Mouse (Mus musculus): ENCODE measurements around the gene Stxbp1.
"Not testable (repeated sequence)": the region's sequence is repeated elsewhere in the genome, so short reads cannot be mapped to it uniquely, and the experiment has no call there.

Gene Stxbp1

DNA sequence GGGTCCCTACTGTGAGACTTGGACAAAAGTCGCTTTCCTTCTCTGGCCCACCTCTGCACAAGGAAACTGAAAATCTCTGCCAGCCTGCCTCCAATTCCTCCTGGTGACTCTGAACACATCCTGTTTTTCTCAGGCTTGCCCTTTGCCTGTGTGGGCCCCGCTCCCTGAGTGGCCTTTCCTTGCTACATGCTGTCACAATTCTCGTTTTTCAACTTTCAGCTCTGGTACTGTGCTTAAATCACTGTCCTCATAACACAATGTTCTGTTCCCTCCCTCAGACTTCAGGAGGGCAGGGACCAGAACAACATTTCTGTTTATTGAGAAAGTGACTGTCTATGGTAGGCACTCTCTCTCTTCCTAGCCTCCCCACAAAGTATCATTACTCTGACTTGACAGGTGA, 27.0 kb upstream of the Stxbp1 start:
- DNase-seq (ENCODE audit: low spot score in 2 of 2): no peak

DNA sequence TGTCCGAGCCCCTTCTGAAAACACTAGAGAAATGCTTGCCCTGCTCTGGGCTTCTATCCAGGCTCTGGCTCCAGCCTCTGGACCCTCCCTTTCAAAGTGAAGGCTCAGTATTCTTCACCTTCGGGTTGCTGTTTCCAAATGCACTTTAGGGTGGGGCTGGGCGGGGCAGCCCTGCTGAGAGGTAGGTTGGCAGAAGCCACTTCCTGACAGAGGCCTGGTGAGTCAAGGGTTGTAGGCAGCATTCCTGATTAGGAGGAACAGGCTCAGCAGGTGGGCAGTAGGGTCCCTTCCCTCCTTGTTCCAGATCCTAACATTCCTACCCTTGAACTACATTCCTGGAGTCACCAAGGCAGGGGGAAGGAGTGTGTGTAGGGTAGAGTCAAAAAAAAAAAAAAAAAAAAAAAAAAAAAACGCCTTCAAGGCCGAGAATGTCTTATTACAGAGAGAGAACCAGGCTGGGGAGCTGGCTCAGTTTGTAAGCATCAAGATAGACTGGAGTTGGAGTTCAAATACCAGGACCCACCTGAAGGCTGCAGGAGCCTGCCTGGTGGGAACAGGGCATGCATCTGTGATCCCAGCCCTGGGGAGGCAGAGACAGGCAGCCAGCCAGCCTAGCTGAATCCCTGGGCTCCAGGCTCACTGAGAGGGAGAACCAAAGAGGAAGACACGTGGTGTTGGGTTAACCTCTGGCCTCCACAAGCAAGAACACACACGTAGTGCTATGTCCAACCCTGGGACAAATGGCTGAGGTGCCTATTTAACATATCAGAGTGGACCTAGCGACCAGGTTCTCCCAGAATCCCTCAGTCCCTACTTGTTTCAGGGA, 23.4 kb upstream of the Stxbp1 start:
- DNase-seq (ENCODE audit: low spot score in 2 of 2): no peak

DNA sequence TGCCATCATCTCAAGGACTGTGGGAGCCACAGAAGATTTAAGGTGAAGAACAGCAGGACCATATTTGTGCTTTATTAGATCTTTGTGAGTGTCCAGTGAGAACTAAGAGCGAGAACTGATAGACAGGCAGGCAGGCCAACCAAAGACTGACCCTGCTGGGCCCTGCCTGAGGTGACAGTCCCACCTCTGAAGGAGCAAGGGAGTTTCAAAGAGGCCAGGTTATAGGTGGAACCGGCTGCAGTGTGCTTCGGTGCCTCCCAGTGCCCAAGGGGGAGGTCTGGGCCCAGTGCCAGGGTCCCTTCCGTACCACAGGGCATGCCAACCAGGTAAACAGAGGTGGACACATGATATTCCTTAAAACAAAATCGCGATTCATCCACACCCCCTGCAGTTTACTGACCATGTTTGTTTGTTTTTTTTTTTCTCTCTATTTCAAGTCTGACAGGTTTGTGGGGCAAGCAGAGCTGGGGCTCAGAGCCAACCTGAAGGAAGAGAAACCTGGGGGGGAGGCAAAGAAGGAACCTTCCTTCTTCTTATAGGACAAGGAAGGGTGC, 22.8 kb upstream of the Stxbp1 start:
- no peak for DNase-seq (ENCODE audit: low spot score in 2 of 2)

DNA sequence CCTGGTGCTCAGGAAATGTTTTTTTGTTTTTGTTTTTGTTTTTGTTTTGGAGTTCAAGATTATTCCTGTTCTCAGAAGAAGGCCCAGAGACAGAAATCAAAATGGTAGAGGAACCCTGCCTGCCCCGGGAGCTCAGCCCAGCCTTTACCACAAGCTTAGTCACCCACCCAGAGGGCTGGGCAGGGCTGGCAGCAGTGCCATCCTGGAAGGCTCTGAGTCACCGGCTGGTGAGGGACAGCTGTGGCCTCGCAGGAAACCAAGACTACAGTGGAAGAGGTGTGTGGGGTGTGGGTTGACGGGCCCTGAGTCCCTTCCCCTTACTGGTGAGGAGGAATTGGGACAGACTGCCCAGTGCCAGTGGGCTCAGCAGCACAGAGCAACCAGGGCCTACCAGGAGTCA, 20.3 kb upstream of the Stxbp1 start:
- no peak for DNase-seq (ENCODE audit: low spot score in 2 of 2)

DNA sequence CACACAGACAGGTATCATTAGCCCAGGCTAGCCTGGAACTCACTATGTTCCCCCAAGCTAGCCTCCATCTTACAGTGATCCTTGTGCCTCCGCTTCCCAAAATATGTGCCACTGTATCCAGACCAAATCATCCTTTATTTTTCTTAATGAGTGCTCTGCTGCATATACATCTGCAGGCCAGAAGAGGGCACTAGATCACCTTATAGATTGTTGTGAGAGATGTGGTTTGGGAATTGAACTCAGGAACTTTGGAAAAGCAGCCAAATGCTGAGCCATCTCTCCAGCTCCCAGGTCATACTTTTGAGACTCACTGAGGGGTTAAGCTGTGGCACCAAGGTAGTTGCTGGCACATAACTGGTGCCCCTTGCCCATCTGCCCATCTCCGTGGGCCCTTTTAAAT, 17.7 kb upstream of the Stxbp1 start:
- DNase-seq (ENCODE audit: low spot score in 2 of 2): no peak

DNA sequence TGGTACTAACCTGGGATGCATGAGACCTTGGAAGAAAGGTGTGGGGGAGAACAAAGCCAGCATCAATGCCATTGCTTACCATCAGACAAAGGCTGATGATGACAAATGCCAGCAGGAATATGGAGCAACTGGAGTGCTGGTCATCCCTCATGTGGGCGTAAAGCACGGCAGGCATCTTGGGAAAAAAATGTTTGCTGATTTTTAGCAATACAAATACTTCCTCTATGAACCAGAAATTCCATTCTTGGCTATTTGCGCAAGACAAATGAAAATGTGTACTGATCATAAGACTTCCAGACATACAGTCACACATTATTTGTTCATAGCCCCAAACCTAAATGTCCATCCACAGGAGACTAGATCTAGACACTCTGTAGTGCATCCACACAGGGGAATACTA, 16.3 kb upstream of the Stxbp1 start:
- DNase-seq (ENCODE audit: low spot score in 2 of 2): no peak

DNA sequence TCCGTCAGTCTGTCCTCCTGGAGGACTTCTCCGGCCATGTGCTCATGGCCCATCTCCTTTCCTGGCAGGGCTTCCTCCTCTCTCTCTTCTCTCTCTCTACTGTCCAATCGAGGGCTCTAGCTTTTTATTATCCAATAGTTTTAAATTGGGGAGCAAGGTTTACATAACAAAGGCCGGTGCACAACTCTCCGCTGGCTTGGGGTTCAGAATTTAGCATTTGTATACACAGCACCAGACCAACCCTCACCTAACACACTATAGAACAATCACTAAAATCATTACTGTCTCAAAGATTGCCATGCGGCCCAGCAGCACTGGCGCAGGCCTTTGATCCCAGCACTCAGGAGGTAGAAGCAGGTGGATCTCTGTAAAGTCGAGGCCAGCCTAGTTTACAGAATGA, 13.8 kb upstream of the Stxbp1 start:
- DNase-seq (ENCODE audit: low spot score in 2 of 2): no peak

DNA sequence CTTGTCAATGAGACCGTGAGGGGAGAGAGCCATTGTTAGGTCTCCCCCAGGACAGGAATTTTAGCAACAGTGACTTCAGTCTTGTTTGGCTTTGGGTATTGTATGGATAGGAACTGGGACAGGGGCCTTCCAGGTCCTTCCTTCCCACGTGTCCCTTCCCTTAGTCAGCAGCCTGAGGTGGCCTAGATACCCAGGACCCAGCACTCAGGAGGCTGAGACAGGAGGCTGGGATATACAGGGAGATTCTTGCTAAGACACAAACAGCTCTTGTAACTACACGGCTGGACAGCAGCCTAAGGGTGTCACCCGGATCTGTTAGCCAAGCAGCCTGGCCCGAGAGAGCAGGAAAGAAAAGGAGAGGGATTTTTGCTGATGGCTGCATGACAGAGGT, 12.6 kb upstream of the Stxbp1 start:
- DNase-seq (ENCODE audit: low spot score in 2 of 2): no peak

DNA sequence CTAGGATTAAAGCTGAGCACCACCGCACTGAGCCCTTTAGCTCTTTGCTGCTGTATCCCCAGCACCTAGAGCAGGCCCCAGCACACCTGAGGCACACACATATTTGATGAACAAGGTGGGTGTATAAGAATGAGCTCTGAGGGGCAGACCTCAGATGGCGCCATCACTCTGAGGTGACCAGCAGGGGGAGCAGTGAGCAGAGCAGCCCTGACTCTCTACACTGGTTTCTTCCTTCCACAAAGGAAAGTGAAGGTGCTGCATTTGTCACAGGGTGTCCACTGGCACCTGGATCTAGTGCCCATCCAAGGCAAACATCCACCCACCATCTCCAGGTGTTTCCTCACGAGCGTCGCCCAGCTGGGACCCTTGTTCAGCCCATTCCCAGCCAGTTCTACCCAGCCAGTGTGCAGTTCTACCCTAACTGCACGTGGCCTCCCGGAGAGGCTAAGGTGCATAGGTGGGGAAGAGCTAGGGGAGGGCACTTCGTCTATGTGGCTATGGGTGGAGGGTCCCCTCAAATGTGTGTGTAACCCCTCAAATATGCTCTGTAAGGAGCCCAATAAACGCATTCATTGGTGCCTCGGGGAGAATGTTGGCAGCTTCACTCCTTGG, 12.1 kb upstream of the Stxbp1 start:
- peak; percentile 55 to 84 for DNase-seq (ENCODE audit: low spot score in 2 of 2)

DNA sequence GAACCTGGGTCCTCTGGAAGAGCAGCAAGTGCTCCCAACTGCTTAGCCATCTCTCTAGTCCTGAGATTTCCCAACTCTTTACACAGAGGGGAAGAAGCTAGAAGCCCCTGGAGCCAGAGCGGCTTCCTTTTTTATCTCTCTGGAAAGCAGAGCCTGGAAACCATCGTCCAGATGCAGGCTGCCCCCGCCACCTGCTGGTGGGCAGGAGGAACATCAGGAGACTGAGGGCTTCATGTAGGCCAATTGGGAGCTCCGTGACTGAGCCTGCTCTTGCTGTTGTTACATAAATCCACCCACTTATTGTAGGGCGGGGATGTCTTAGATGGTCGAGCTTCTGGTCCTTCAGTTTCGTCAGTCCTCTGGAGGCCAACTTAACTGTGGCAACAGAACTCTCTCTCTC, 10.5 kb upstream of the Stxbp1 start:
- peak; percentile 49 to 81 for DNase-seq (ENCODE audit: low spot score in 2 of 2)

DNA sequence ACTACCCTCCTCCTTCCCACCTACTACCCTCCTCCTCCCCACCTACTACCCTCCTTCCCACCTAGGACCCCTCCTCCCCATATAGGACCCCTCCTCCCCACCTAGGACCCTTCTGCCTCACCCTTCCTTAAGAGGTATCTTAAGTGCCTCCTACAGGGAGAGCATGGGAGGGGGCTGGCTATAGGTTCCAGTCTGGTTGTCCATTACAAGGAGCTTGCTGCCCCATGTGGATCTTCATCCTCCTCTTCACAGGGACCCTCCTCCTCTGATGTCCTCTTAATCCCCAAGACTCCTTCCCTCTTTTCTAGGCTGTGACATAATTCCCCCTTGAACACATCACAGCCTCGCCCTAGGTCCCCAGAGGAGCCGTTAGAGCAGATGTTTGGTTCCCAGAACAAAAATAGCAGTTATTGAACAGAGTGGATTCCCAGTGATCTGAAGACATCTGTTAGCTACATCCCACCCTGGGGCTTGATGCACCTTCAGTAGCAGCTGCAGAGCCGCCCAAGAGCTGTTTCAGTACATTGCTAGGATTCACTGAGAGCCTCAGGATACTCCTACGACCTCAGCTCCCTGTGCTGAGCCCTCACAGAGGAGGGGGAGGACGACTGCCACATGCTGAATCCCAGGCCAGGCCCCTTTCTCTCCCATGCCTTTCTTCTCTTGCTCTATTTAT, 8.9 kb upstream of the Stxbp1 start:
- DNase-seq (ENCODE audit: low spot score in 2 of 2): no peak

DNA sequence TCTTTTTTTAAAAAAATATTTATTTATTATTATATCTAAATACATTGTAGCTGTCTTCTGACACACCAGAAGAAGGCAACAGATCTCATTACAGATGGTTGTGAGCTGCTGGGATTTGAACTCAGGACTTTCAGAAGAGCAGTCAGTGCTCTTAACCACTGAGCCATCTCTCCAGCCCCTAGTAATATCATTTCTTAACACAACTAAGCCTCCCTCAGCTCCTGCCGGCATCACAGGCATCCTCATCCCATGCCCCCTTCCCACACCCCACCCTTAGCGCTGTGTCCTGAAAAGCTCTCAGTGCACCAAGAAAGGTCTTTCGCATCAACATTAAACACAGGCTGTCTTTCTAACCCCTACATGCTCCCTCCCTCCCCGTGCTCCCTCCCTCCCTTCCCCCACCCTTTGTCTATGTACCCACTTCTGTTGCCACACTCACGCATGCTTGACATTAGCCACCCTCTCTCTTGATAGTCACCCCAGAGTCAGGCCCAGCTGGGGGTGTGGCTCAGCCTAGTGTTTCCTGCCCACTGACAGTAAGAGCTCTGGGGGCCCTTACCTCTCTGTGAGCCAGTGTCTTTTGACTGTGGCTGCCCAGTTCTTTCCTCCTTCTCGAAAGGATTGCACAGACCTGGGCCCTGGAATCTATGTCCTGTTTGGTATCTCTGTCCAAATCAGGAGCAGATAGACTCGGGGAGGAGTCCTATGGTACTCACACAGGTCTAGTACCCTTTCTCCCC, 8.2 kb upstream of the Stxbp1 start:
- DNase-seq (ENCODE audit: low spot score in 2 of 2): no peak

DNA sequence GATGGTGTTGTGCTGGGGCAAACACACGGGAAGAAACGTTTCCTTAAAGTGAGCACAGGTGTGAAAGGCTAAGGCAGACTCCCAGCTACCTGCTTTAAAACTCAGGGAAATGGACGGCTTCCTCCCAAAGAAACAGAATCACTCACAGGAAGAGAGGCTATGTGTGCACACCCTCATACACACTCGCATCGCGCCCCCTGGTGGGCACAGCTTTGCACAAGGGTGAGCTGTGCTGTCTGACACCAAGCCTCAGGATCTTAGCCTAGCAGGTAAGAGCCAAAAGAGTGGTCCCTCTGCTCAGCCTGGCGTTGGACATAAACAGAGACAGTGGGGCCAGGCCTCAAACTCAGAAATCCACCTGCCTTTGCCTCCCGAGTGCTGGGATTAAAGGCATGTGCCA, 7.2 kb upstream of the Stxbp1 start:
- DNase-seq (ENCODE audit: low spot score in 2 of 2): peak; percentile 76 to 93

DNA sequence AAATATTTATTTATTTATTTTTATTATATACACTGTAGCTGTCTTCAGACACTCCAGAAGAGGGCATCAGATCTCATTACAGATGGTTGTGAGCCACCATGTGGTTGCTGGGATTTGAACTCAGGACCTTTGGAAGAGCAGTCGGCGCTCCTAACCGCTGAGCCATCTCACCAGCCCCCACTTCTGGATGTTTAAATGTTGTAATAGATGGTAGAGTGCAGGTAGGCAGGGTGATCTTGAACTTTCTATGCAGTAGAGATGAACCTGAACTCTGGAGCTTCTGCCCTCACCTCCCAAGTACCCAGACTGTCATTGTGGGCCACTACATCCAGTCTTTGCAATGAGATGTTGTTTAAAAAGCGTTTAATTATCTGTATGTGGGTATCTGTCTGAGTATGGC, 6.7 kb upstream of the Stxbp1 start:
- DNase-seq (ENCODE audit: low spot score in 2 of 2): not testable (repeated sequence)

DNA sequence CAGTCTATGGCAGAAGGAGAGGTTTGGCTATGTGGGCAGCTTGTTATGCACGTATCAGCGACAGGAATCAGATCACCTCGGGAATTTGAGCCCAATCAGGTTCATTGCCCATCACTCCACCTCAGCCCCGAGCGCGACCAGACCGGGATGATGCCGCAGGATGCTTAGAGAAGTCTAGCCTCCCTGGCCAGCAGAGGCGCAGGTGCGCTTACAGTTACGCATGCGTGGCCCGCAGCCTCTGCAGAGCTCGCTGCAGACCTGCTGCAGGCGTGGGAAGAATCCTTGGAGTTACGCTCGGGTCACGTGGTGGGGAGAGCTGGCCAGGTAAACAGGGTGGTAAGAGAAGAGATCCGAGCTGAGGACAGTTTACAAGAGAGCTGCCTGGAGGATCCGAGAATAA, 5.1 kb upstream of the Stxbp1 start:
- peak in 1 of 2 experiments; percentile 57 for DNase-seq (ENCODE audit: low spot score in 2 of 2)

DNA sequence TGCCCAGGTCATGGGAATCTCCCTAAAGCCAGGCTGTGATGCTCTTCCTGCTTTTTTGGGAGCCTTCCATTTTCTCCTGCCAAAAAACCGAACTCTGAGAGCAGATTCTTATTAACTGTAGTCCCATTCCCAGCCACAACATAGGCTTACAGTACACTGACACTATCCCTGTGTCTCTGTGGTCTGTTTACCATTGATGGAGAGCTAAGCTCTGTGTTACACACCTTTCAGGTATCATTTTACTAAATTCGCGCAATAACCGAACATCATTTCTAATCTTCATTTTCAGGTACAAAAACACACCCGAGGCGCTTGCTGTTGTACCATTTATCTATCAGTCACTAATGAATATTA, 400 bp upstream of the Stxbp1 start:
- no peak for DNase-seq (ENCODE audit: low spot score in 2 of 2)

DNA sequence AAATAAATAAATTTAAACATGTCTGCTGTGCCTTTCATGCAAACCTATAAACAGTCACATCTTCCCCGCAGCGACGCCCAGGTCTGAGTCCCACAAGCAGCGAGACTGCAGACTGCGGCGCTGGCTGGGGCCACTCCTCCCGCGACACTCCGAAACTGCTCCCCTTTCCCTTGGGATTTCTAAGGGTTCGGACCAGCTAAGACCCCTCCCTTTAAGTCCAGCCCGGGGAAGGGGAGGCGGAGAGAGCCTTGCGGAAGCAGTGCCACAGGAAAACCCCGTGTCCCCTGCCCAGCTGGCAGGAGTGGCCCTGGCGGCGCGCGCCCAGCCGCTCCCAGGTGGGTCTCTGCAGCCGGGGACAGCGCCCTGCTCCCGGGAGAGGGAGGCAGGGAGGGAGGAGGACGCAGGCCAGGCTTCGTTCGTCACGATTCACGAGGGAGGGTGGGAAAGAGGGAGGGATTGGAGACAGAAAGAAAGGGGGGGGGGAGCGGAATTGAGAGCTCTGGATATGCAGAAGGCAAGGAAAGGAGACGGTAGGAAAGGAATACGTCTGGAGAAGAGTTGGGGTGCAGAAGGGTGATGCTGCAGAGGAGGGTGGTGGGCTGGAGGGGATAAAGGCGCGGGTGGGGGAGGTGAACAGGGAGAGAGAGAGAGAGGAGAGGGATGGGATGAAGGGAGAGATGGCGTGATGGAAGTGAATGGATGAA, 792 bp downstream of the Stxbp1 start:
- DNase-seq (ENCODE audit: low spot score in 2 of 2): peak; percentile 51 to 55

DNA sequence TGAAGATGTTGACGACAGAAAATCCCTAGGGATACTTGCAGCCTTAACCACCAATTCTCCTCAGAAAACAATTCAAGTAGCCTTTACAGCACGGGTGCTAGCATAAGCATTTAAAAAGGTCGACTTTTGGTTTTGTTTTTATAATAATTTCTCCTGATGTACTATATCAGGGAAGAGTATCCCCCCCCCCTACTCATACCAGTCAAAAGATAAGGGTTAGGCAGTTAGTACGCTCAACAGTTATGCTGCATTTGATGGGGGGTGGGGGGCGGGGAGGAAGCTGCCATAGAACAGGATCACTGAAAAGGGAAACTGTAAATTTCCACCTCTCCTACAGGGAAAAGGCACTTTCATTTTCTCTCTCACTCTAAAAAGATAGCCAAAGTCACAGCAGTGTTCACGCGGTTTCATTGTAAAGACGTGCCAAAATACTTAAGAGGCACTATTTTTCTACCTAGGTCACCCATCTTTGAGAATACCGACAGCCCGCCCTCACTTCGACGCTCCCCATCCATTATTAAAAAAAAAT, 1.4 kb downstream of the Stxbp1 start:
- no peak for DNase-seq (ENCODE audit: low spot score in 2 of 2)

DNA sequence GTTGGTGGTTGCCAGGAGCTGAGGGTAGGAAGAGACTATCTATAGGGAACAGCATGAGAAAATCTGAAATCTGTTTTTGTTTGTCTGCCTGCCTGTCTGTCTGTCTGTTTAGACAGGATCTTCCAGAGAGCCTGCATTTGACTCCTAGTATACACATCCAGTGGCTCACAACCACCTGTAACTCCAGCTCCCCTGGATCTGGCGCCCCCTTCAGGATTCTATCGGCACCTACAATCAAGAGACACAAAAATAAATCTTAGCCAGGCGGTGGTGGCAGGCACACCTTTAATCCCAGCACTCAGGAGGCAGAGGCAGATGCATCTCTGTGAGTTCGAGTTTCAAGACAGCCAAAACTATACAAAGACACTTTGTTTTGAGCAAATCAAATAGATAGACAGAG, 4.5 kb downstream of the Stxbp1 start:
- peak in 1 of 2 experiments; percentile 40 for DNase-seq (ENCODE audit: low spot score in 2 of 2)

DNA sequence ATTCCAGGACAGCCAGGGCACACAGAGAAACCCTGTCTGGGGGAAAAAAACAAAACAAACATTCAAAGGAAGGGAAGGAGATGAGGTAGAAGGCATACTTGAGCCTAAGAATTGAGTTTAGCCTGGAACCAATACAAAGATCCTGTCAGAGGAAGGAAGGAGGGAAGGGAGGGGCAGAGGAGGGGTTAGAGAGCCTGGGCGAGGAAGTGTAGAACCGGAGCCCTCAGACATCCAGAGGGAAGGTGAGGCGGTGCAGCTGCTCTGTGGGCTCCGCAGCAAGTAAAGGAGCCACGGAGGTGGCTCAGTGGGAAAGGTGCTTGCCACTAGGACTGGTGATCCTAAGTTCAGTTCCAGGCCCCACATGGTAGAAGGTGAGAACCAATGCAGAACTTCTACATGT, 5.9 kb downstream of the Stxbp1 start:
- no peak for DNase-seq (ENCODE audit: low spot score in 2 of 2)

DNA sequence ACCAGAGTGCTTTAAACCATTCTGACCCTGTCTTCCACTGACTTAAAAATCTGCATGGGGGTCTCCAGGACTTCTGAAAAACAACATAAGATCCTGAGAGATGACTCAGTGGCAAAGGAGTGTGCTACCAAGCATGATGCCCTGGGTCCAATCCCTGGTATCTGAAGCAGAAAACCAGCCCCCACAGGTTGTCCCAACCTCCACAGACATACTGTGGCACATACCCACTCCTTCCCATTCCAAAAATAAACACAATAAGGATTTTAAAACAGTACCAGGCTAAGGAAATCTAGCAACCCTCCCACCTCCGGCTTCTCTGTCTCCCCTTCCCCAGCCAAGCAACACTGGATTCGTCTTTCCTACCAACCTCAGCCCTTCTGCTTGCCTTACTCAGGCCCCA, 7.8 kb downstream of the Stxbp1 start:
- no peak for DNase-seq (ENCODE audit: low spot score in 2 of 2)
